Mouse (Mus musculus): ENCODE measurements around the gene Odaph. TPM values are rescaled to one million over a fixed set of nuclear protein-coding genes. Genes with fewer than 3 reads are reported as not detected.
A peak's percentile ranks its signal among the peaks of the same experiment; 100 is the strongest.

The Odaph gene
- polyA plus RNA-seq, 1 experiment from 2014 or later, result not detected

DNA sequence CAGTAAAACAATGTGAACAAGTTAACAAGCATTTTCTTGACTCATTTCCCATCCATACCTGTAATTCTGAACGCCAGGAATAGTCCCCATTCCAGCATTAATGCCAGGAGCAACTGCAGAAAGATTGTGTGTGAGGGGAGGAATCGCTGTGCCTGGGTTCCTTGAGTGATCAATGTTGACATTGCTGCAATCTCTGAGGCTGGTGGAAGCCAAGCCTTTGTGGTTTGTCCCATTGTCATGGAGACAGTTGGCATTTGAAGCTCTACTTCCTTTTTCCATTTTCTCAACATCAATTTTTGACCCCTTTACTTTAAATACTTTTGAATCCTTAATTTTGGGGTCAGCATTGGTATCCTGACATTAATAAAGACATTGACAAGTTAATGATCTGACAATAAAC, 32.7 kb downstream of the Odaph start:
- WGBS, result 65% methylated on average over 2 of the region's 2 CpGs
- no peaks in the 10 kb centered on the region for H3K9me3 ChIP-seq (ENCODE audit: low read length)
- no peaks in the 10 kb centered on the region for H3K4me1 ChIP-seq (ENCODE audit: insufficient read depth, low read length)
- no peak overlapping the region for H3K27ac ChIP-seq (ENCODE audit: low read length)
- no peak overlapping the region for H3K4me2 ChIP-seq (replicated peaks; ENCODE audit: low read depth, low read length)
- H3K36me3 ChIP-seq (ENCODE audit: insufficient read depth, low read length), result no peaks in the 10 kb centered on the region
- ATAC-seq (ENCODE audit: low FRiP score, low TSS enrichment), result no peak
- no peak overlapping the region for H3K4me3 ChIP-seq (ENCODE audit: low read length)
- H3K9ac ChIP-seq (replicated peaks; ENCODE audit: low read length), result no peak overlapping the region
- H3K27me3 ChIP-seq (ENCODE audit: insufficient read depth, low read length), result no peaks in the 10 kb centered on the region

- Histone ChIP-seq H3K4me1 (ENCODE audit: insufficient read depth, low read length) (0 out of 2 replicates have a peak, but pooled peaks cover 7% of the 10 kb centered on the region), H3K27ac (ENCODE audit: low read length) (peak overlapping the region; percentile 74), H3K9me3 (ENCODE audit: low read length) (no peaks in the 10 kb centered on the region), H3K4me2 (replicated peaks; ENCODE audit: low read depth, low read length) (peak overlapping the region; percentile 91), H3K4me3 (ENCODE audit: low read length) (peak overlapping the region; percentile 88), H3K36me3 (ENCODE audit: insufficient read depth, low read length) (no peaks in the 10 kb centered on the region), H3K27me3 (ENCODE audit: insufficient read depth, low read length) (peaks cover 6% of the 10 kb centered on the region), H3K9ac (replicated peaks; ENCODE audit: low read length) (peak overlapping the region; percentile 70)
- ATAC-seq (ENCODE audit: low FRiP score, low TSS enrichment), result peak; percentile 100
- under 1% methylated on average over 67 of the region's 68 CpGs for WGBS
Observed at GRCm38 (mm10) chr5:92042377-92043348, 55.4 kb downstream of the Odaph start.

DNA sequence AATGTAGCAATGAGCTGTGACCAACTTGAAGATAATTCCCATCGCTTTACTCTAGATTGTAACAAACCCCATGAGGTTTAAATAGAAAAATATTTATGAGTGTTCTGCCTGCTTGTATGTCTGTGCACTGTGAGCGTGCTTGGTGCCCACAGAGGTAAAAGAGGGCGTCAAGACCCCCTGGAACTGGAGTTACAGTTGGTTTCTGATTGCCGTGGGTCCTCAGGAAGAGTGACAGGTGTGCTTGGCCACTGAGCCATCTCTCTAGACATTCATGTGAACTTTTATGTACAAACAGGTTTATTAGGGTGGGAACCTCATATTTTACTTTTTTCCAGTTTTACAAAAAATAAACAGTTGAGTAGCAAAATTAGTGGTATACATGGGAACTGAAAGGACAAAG, 56.5 kb downstream of the Odaph start, which contains the start of gene Cdkl2:
Gene Cdkl2, minus strand, starts transcription at position 101 of the 400 bp plus-strand sequence.
- Histone ChIP-seq H3K4me2 (replicated peaks; ENCODE audit: low read depth, low read length) (peak within 1 kb of the TSS; percentile 91), H3K9ac (replicated peaks; ENCODE audit: low read length) (peak within 1 kb of the TSS; percentile 70), H3K9me3 (ENCODE audit: low read length) (no peaks in the 10 kb centered on the region), H3K27ac (ENCODE audit: low read length) (peak within 1 kb of the TSS; percentile 74), H3K27me3 (ENCODE audit: insufficient read depth, low read length) (peaks cover 6% of the 10 kb centered on the region), H3K4me1 (ENCODE audit: insufficient read depth, low read length) (0 out of 2 replicates have a peak, but pooled peaks cover 7% of the 10 kb centered on the region), H3K36me3 (ENCODE audit: insufficient read depth, low read length) (no peaks in the 10 kb centered on the region), H3K4me3 (ENCODE audit: low read length) (peak within 1 kb of the TSS; percentile 88)
- ATAC-seq (ENCODE audit: low FRiP score, low TSS enrichment), result no peak
- 73% methylated on average over 4 of the region's 4 CpGs for WGBS

Other genes starting within 250 kb of the Odaph start
- 74.4 and 77.1 TPM in 2 replicates for gene Rchy1, start 24.4 kb upstream of the Odaph start, polyA plus RNA-seq (2015; fragmentation: Nextera tagmentation; extraction: Ambion mirVana)
- gene Cdkl2, start 56.4 kb downstream of the Odaph start, polyA plus RNA-seq (2015; fragmentation: Nextera tagmentation; extraction: Ambion mirVana), result 1.6 TPM in 2 replicates
- 155 and 169 TPM in 2 replicates for gene G3bp2, start 96.2 kb downstream of the Odaph start, polyA plus RNA-seq (2015; fragmentation: Nextera tagmentation; extraction: Ambion mirVana)
- gene Uso1, start 150.5 kb downstream of the Odaph start, polyA plus RNA-seq (2015; fragmentation: Nextera tagmentation; extraction: Ambion mirVana), result 40.0 and 40.5 TPM in 2 replicates
- gene U90926, start 227.9 kb downstream of the Odaph start, polyA plus RNA-seq (2015; fragmentation: Nextera tagmentation; extraction: Ambion mirVana), result 0.37 and 0.45 TPM in 2 replicates